Mouse (Mus musculus) v-Abl transformed pro-B cells (cell line): Measurements from ENCODE around the gene Clca3a2.
"Not testable (repeated sequence)": the region's sequence is repeated elsewhere in the genome, so short reads cannot be mapped to it uniquely, and the experiment has no call there.

Source experiments
- in situ Hi-C, 2 experiments: fragments of 400-800 bp; cut with MboI; formaldehyde crosslinking; loops; one replicate each; pipeline ENCODE4 v1.15.1; 2025; ENCODE audit not compliant: unreplicated experiment in 2 of 2

Gene Clca3a2

GRCm38 (mm10) chr3:144749062-144749963, 70.0 kb downstream of the Clca3a2 start:
- in situ Hi-C loops = not testable (repeated sequence)

- in situ Hi-C loops = not testable (repeated sequence)
Observed at GRCm38 (mm10) chr3:144747706-144748105, 71.6 kb downstream of the Clca3a2 start.
